ENCODE assay signal across 8 mouse cellular contexts in the genomic region with DNA sequence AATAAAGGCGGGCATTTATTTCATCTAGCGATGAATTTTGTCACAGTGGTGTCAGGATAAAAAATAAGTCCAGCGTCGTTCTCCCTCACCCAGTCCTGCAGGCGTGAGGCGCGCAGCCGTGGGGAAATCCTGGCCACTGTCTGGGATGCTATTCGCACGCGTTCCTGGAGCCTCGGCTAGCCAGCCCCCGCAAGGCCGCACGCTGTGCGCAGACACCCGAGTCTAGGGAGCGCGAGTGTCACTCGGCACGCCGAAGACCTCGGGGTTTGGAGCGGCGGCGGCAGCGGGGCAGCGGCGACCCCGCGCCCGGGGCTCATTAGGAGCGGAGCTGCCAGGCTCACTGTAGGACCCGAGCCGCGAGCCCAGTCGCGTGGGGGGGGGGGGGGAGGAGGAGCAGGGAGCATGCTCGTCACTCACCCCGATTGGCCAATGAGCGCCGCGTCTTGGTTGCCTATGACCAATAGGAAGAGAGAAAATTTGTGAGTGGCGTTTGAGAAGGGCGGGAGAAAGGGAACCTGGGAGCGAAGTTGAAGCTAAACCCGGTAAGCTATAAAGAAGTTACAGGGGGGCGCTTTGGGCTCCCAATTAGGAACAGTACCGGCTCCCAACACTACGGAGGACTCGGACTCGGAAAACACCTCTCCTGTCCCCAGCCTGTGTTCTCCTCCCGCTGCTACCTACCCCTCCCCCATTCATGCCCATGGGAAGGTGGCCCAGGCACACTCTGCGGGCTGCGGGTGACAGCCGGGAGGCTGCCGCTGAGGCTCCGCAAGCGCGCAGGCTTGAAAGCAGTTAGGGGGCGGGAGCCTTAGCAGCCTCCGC. TPM values are rescaled to one million over a fixed set of nuclear protein-coding genes. Genes with fewer than 3 reads are reported as not detected.
DNase-seq lines count a peak whose midpoint lies in the region; ATAC-seq and TF ChIP-seq lines count a peak whose summit lies in the region.

A gene (plus strand): TSS at position 585 of the 822 bp plus-strand sequence.

- peak within 1 kb of the TSS; percentile 35; the same call in 1 of the 2 replicates for H3K9ac ChIP-seq in lung, embryonic 16.5 days (ENCODE audit: low read length)

- H3K36me3 ChIP-seq in thymus, adult 2 months (ENCODE audit: control insufficient read depth, insufficient read depth, low read length) = no peaks in the 10 kb centered on the region
- no peaks in the 10 kb centered on the region for H3K36me3 ChIP-seq in kidney, adult 2 months (ENCODE audit: control insufficient read depth, insufficient read depth, low read length)
- no peaks in the 10 kb centered on the region for H3K36me3 ChIP-seq in lung, embryonic 16.5 days (ENCODE audit: control insufficient read depth, insufficient read depth, low read length)

- DNase-seq in thymus, adult 2 months = peak; percentile 21
- DNase-seq in thymus, adult 18-20 months = no peak
- DNase-seq in cerebellum, postnatal 14 days = peak; percentile 83 to 84
- DNase-seq in kidney, adult 2 months = peak; percentile 93
- DNase-seq in retina, embryonic 14.5 days (ENCODE audit: low spot score) = peak; percentile 93

- 0 out of 2 replicates have a peak within 1 kb of the TSS, but pooled peaks have one; percentile 9 for H3K4me3 ChIP-seq in thymus, adult 2 months (ENCODE audit: control insufficient read depth, insufficient read depth, low read length)
- H3K4me3 ChIP-seq in kidney, adult 2 months (ENCODE audit: insufficient read depth, low read depth, low read length) = peak within 1 kb of the TSS; percentile 78
- peak within 1 kb of the TSS; percentile 57 for H3K4me3 ChIP-seq in lung, embryonic 16.5 days (ENCODE audit: low read length)

- no peak for TF ChIP-seq POLR2A in thymus, adult 2 months (IDR thresholded peaks at IDR 0.05; ENCODE audit: control insufficient read depth, extremely low read depth, insufficient read depth, low read length, poor library complexity)
- TF ChIP-seq POLR2A in kidney, adult 2 months (IDR thresholded peaks at IDR 0.05; ENCODE audit: low read depth, low read length) = no peak

- no peak for TF ChIP-seq CTCF in thymus, adult 2 months (IDR thresholded peaks at IDR 0.05; ENCODE audit: borderline replicate concordance, control insufficient read depth, extremely low read depth, insufficient read depth, low read length, poor library complexity)
- no peak for TF ChIP-seq CTCF in kidney, adult 2 months (conservative IDR thresholded peaks at IDR 0.05; ENCODE audit: insufficient read depth, insufficient read length, low read depth, low read length)

- H3K27me3 ChIP-seq in thymus, adult 2 months (ENCODE audit: control insufficient read depth, insufficient read depth, low read length) = peaks cover 19% of the 10 kb centered on the region
- H3K27me3 ChIP-seq in kidney, adult 2 months (replicated peaks; ENCODE audit: control insufficient read depth, insufficient read depth, low read length) = peaks cover 7% of the 10 kb centered on the region
- H3K27me3 ChIP-seq in lung, embryonic 16.5 days (ENCODE audit: control insufficient read depth, insufficient read depth, low read depth, low read length) = peaks cover 86% of the 10 kb centered on the region

- ATAC-seq in granulocyte monocyte progenitor cell, adult 5-6 weeks (replicated peaks; ENCODE audit: poor library complexity, severe bottlenecking) = peak; percentile 56
- peak; percentile 93 for ATAC-seq in lung, embryonic 16.5 days (ENCODE audit: low read depth)
- ATAC-seq in erythroid progenitor cell, adult 5-6 weeks (replicated peaks; ENCODE audit: low FRiP score, poor library complexity, severe bottlenecking) = no peak

- no peaks in the 10 kb centered on the region for H3K4me1 ChIP-seq in thymus, adult 2 months (replicated peaks; ENCODE audit: control insufficient read depth, insufficient read depth, low read length)
- no peaks in the 10 kb centered on the region for H3K4me1 ChIP-seq in kidney, adult 2 months (ENCODE audit: control insufficient read depth, insufficient read depth, low read length)
- peaks cover 17% of the 10 kb centered on the region for H3K4me1 ChIP-seq in lung, embryonic 16.5 days (replicated peaks; ENCODE audit: control insufficient read depth, insufficient read depth, low read length)

- H3K9me3 ChIP-seq in lung, embryonic 16.5 days (ENCODE audit: control insufficient read depth, low read length) = no peaks in the 10 kb centered on the region

- H3K27ac ChIP-seq in thymus, adult 2 months (ENCODE audit: control insufficient read depth, insufficient read depth, low read length) = no peak within 1 kb of the TSS
- H3K27ac ChIP-seq in kidney, adult 2 months (ENCODE audit: insufficient read depth, low read depth, low read length) = peak within 1 kb of the TSS; percentile 76
- H3K27ac ChIP-seq in lung, embryonic 16.5 days (ENCODE audit: low read length) = no peak within 1 kb of the TSS

- H3K4me2 ChIP-seq in lung, embryonic 16.5 days (ENCODE audit: low read depth, low read length) = peak within 1 kb of the TSS; percentile 91

- WGBS in thymus, adult 2 months = 2% methylated on average over 62 of the region's 62 CpGs
- WGBS in kidney, adult 2 months = 1% methylated on average over 62 of the region's 62 CpGs
- WGBS in lung, embryonic 16.5 days = under 1% methylated on average over 62 of the region's 62 CpGs

RNA-seq across cellular contexts. Expression of the gene that starts here (rescaled TPM):
- not detected in 2 replicates for polyA plus RNA-seq in thymus, adult 2 months (2012; rRNA removed)
- total RNA-seq in granulocyte monocyte progenitor cell, adult 5-6 weeks (2014; fragmentation: Nextera tagmentation) = not detected in 2 replicates
- total RNA-seq in granulocyte monocyte progenitor cell, adult 5-6 weeks (2017) = not detected in 2 replicates
- 4.2 and 5.8 TPM in 2 replicates for polyA plus RNA-seq in kidney, adult 2 months (2012; rRNA removed)
- polyA plus RNA-seq in lung, embryonic 16.5 days (2015; fragmentation: Nextera tagmentation; extraction: Ambion mirVana) = not detected in 2 replicates
- total RNA-seq in erythroid progenitor cell, adult 5-6 weeks (2015; ENCODE audit: low replicate concordance) = not detected in 2 replicates
- total RNA-seq in erythroid progenitor cell, adult 5-6 weeks (2017; ENCODE audit: low replicate concordance) = not detected in 2 replicates

Comparison
In these comparisons a context has a peak if more than half of its experiments do, and no peak if none do; other contexts are left out.
1. Peak in DNase-seq and H3K4me3 ChIP-seq in thymus, adult 2 months; RNA of the gene not detected or under 1 TPM.
2. Peak in ATAC-seq in granulocyte monocyte progenitor cell, adult 5-6 weeks; RNA of the gene not detected or under 1 TPM.
3. Peak in ATAC-seq, H3K4me3 ChIP-seq, H3K9ac ChIP-seq and H3K4me2 ChIP-seq in lung, embryonic 16.5 days; RNA of the gene not detected or under 1 TPM.
4. DNase-seq: peak in cerebellum, postnatal 14 days (2 of 2), kidney, adult 2 months (single experiment) and retina, embryonic 14.5 days (single experiment); none in thymus, adult 18-20 months (0 of 2).
5. H3K4me3 ChIP-seq: peak in every context shown above with its lines; median percentile 78 in kidney, adult 2 months; 57 in lung, embryonic 16.5 days; 9 in thymus, adult 2 months.